Mouse (Mus musculus) left cerebral cortex, postnatal 14 days (tissue): ENCODE results near the gene Hdc. TPM values are rescaled to one million over a fixed set of nuclear protein-coding genes. Genes with fewer than 3 reads are reported as not detected.
A peak's percentile ranks its signal among the peaks of the same experiment; 100 is the strongest.

Experiments
- DNase-seq, 2 experiments: peaks; one replicate each; pipeline ENCODE4 v3.0.0; 2021 to 2022; ENCODE audit warnings: low spot score in 2 of 2, mixed read lengths in 1 of 2
- intact Hi-C: fragments of 180-260 bp; cut with DNase I; formaldehyde crosslinking; loops from one replicate; pipeline ENCODE4 v1.15.1; 2025
- total RNA-seq, 2 experiments: library from RNA; stranded (reverse); gene quantifications; 2 replicates each; pipeline ENCODE4 v1.2.3; 2021

Gene Hdc
- total RNA-seq, 2 experiments from 2014 or later, result 0.36 to 0.59 TPM

DNA sequence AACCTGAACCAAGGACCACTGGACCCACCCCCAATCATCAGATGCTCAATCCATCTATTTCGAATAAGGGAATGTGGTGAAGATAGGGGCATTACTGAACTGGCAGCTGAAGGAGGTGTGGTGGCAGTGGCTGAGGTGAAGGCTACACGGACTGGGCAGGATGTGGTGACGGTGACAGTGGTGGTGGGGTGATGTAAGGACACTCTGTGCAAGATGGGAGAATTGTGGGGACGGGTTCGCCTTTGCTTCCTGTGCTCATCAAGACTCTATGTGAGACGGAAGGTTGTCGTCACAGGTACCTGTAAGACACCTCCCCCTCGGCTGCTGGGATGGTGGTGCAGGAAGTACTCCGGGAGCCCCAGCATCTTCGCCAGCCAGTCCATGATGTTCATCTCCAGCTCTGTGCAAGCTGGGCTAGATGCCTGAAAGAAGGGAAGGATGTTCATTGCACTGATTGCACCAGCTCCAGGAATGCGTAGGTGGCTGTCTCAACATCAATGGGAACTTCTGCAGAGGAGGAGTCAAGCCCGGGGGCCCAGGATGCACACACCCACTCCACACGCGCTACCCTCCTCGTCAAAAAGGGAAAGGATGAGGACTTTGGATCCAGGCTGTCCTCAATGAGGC, 12.9 kb downstream of the Hdc start:
- intact Hi-C loops, result no loop called here
- peak in 1 of 2 experiments; percentile 13 for DNase-seq

DNA sequence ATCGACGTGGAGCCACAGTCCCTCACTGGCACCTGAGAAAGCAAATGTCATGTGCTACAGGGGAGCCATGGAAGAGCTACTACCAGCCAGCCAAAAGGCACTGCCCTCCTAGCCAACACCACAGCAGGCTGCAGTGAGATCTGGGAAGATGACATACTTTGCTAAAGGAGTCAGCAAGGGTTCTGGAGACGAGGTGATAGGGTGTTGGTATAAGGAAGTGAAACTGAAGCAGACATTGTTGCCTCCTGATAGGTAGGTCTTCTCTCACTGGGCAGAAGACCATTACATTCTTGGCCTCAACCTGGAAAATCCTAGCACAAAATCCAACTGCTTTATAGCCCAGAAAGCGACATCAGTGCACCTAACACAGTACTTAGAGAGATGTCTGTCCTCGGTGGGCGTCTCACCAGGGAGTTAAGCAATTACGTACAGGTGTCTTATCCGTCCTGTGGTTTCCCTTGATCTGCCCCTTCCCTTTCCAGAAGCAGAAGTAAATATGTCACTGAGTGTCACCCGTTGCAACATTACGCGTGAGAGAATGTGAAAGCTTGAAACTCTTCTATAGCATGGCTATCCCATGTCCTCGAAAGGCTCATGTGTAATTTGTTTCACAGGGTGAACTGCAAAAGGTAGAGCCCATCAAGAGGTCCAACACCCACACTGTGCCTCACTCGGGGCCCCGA, 17.0 kb downstream of the Hdc start:
- DNase-seq, result no peak
- intact Hi-C loops, result no loop called here

DNA sequence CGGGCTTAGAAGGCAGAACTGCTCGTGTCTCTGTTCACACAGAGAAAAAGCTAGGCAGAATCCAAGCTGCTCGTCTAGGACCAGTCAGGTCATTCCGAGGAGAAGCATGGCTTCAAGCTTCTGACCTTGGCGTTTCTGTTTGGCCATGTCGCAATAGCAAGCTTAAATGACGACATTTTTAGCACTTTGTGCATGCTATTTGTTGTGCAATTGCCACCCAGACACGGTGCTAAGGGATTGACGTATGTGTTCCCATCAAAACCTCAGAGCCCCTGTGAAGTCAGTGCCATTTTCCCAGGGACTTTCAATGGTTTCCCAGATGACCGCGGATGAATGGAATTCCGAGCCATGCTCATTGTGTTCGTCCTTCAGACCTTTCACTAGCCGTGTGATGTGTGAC, 18.6 kb downstream of the Hdc start:
- intact Hi-C loops, result no loop called here
- DNase-seq, result no peak

DNA sequence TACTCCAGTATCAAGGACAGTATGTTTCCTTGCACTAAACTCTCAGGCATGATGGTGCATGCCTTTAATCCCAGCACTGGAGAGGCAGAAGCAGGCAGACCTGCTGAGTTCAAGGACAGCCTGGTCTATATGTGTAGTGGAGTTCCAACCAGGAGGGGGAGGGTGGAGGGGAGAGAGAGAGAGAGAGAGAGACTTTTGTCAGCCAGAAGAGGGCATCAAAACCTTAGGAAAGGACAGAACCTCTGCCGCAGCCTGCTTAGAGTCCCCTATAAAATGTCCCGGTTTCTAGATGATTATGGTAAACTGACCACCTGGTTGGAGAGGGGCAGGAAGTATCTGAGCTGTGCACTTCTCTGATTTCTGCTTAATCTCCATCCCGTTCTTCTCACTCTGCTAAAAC, 20.1 kb downstream of the Hdc start:
- DNase-seq, result no peak
- intact Hi-C loops, result loop anchor here (5.0 to 10.0 kb wide), 3 partner anchors 48 to 196 kb away; no protein-coding TSS in a partner anchor

DNA sequence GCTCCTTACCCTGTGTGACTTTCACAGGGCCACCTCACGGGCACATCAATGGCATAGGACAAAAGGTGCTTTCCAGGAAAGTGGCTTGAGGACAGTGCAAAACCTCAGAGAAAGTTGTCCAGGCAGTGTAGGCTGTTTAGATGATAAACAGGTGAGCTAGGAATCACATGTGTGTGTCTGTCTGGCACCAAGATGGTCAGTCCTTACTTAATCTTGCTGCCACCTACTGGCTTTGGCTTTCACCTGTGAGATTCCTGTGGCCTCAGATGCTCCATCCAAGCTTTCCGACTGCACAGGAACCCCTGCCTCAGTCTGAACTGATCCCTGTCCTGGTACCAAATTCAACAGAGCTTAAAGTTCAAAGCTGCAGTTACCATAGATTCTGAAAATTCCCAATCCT, 20.7 kb downstream of the Hdc start:
- DNase-seq, result no peak
- intact Hi-C loops, result loop anchor here (5.0 to 10.0 kb wide), 3 partner anchors 49 to 196 kb away; no protein-coding TSS in a partner anchor

DNA sequence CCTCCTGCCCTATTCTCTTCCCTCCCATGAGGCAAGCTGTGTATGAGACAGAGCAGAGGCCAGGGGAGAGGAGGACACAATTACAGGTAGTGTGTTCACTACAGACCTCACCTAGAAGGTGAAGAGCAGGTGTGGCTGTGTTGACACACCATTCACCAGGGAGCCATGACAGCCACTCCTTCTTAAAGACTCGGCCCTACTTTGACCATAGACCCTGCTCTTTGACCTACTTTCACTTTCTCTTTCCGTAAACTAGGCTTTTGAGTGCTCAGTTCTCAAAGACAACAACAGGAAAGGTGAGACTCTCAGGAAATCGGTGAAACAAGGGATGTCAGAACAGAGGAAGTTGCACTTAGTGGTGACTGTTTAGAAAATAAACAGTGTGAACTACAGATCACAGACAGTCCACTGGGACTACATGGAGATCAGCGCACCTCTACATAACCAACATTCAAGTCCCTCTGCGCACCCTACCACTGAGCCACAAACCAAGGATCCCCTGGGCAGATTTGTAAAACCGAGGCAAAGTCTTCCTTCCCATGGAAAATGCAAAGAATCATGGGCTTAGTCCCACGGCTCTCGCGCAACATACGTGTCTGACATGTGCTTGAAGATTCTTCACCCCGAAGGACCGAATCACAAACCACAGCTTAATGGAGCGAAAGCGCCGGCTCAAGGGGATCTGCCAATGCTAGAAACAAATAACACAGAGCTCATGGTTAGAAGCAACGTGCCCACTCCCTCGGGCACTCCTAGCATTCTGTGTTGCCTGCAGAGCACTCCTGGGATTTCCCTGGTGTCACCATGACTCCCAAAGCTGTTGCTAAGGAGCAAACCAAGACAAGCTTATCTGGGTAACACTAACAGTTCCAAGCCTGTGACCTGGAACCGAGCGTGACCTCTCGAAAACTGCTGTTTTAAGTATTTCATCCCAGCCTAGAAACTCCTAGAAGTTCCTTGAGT, 21.5 kb downstream of the Hdc start:
- peak; percentile 8 to 44 for DNase-seq
- intact Hi-C loops, result loop anchor here (5.0 to 10.0 kb wide), 3 partner anchors 50 to 197 kb away; no protein-coding TSS in a partner anchor

DNA sequence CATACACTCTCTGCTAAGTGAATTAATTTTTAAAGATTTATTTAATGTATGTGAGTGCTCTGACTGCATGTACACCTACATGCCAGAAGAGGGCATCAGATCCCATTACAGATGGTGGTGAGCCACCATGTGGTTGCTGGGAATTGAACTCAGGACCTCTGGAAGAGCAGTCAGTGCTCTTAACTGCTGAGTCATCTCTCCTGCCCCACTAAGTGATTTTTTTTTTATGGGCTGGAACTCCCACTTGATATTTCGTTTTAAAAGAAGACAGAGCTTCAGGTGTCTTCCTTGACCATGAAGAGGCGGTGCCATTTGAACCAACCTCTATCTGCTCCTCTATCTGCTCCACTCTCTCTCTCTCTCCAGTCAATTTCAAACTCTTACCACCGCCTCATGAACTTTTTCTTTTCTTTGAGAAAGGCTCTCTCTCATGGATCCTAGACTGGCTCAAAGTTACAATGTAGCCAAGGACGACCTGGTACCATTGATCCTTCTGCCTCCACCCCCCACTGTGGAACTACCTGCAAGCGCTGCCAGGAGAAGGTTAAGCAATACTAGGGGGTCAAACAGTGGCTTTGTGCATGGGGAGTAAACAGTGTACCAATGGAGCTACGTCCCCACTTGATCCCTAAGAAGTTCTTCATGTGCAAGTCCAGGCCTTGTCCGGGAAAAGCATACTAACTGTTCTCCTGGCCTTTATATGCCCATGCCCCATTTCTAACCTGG, 22.6 kb downstream of the Hdc start:
- no peak for DNase-seq

DNA sequence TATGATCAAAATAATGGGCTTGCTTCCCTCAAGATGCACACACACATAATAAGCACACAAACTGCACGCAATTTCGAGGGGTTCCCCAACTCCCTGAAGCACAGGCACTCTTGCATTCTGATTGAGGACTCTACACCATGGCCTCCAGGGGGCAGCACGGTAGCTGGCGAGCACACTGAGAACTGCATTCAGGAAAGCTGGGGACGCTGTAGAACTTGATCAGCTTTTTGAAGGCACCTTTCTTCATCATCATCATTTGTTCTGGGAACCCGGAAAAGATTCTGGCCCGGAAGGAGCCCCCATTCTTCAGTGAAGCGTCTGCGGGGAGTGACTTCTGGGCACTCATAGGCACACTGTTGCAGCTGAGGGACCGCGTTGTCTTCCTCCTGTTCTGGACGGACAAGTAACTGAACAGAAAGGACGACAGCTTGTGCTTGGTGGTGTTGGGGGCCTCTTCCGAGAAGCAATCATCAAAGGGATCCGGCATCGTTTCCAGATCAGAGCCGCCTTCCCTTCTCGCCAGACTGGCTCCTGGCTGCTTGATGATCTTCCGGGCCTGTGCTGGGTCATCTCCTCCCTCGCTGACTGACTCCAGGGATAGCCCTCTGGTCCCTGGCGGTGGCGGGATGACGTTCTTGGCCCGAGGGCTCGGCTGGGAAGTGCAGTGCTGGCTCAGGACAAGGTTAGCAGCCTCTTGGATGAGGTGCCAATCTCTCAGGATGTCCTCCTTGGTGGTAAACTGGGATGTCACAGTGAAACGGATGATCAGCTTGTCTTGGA, 25.1 kb downstream of the Hdc start:
- intact Hi-C loops, result loop anchor here (10.0 kb wide), 1 partner anchor 201 kb away; no protein-coding TSS in a partner anchor

More for the DNA sequence above, 22.6 kb downstream of the Hdc start:
- intact Hi-C loops, result loop anchor here (5.0 to 10.0 kb wide), 3 partner anchors 51 to 198 kb away; no protein-coding TSS in a partner anchor

DNA sequence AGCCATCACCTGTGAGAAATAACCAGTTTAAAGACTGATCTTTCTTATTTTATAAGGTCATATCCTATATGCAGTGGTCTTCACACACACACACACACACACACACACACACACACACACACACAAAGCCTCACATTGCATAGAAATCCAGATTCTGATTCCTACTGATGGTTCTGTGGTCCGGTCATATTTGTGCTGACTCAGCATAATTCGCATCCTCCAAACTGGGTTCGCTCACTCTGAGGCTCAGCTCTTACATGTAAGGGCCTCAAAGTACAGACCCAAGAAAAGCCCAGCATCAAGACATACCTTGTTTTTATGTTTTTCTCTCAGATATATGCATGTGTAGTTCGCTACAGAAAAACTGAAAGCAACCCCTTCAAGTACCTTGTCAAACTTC, 27.8 kb downstream of the Hdc start:
- DNase-seq, result no peak
- intact Hi-C loops, result loop anchor here (10.0 kb wide), 1 partner anchor 203 kb away; no protein-coding TSS in a partner anchor

More for the DNA sequence above, 25.1 kb downstream of the Hdc start:
- peak; percentile 34 to 60 for DNase-seq

DNA sequence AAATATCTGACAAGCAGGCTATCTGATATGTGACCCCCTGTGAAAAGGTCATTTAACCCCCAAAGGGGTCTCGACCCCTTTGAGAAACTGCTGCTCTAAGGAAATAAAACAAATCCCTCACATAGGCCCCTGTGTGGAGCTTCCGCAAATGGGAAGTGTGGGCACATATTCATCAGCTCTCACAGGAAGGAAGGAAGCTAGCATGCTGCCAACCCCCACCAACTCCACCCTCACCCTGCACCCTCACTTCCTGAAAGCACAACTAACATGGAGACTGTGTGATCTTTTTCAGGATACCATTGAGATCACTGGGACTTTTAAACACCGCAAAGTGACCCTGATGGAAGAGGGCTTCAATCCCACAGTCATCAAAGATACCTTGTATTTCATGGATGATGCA, 31.6 kb downstream of the Hdc start:
- DNase-seq, result no peak
- intact Hi-C loops, result no loop called here

DNA sequence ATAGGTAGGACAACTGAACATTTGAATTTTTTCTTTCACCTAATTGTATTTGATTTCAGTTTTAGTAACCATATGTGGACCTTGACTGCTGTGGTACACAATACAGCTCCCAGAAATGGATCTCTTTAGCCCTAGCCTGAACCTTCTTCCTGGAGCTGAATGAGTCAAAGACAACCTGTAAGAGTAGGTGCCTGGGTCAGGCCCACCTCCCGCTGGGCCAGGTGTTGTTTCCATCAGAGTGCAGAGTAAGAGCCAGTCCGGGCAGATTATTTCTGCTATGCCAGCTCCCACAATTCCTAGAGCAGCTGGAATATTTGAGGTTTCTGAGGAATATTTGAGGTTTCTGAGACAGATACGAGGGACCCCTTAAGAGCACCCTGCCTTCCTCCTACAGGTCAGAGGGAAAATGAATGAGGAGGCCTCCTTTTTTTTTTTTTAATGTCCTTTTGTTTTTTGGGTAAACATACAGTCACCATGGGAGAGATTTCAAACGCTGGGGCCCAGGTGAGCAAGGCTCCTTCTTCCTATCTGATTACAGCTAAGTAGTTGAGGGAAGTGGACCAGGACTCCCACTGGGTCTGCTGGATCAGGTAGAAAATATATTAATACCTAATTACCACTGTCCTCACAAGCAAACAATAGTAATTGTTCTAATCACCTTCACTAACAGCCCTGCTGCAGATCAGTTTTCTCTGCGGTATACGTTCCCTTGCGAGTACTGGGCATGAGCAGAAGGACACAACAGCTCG, 34.3 kb downstream of the Hdc start:
- DNase-seq, result no peak
- intact Hi-C loops, result no loop called here

DNA sequence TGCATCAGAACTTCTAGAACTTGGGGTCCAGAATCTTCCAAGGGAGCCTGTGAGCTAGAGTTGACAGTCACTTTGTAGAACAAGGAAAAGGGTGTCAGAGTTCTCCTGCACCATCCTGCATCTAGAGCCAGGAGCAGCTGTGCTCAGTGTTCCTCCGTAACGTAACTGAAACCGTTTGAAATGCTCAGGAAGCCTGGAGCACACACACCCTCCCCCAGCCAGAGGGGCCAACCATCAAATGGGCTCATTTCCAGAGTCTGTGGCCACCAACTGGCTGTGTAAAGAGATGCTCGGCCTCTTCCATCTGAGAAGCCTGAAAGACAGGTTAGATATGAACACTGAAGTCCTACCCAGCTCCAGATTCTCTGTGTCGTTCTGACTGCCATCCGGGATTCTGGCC, 35.1 kb downstream of the Hdc start:
- no peak for DNase-seq
- intact Hi-C loops, result no loop called here

DNA sequence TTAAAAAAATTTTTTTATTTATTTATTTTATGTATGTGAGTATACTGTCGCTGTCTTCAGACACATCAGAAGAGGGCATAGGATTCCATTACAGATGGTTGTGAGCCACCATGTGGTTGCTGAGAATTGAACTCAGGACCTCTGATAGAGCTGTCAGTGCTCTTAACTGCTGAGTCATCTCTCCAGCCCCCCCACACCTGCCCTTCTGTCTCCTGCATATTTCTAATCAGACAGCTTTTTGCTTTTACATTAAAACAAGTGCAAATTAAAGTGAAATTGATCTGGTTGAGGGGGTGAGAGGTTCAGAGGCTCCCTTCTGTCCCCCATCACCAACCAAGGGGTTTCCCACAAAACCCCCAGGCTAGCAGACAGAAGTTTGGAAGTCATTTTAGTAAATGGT, 39.8 kb downstream of the Hdc start:
- no peak for DNase-seq
- intact Hi-C loops, result no loop called here

DNA sequence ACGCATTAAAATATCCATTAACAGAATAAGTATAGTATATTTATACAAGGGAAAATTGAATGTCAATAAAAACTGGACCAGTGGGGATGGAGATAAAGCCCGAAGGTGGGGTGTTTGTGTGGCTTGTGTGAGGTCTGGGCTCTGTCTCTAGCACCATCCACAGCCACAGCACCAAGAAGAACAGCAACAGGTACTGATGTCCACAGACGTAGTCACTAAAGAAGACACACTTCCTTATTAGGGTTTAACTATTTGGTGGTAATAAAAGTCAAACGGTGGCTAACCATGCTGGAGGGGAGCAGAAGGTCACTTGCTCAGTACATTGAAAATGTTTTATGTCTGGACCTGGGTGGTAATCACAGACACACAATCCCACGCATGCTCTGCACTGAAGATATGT, 41.7 kb downstream of the Hdc start:
- intact Hi-C loops, result no loop called here
- DNase-seq, result no peak

DNA sequence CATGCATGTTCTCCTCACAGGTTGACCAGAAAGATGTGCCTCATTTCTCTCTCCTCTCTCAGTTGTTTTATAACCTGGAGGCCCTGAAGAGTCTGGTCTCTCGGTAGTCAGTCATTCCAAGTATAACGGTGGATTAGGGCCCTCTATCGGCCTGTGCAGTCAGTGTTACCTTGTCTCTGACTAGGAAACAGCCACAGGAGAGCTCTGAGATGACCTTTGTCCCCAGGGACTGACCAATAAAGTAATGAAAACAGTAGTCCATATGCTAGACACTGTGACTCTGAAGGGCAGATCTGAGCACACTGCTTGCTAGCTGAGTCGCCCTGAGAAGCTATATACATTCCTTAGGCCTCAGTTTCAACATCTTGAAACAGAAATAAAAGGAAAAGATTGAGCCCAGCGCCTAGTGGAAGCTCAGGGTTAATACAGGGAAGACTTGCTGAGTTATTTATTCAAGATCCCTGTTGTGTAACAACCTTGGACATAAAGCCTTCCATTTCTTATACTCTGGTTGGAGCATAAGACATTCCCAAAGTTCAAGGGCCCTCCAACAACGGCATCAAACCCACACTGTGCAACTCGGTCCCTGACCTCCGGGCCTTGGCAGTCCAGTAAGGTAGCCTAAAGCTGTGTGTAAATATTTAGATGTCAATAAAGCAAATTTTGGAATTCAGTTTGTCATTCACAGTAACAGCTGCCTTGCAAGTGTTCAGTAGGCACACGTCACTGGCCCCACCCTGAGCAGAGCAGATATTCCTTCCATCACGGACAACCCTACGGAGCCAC, 43.5 kb downstream of the Hdc start:
- DNase-seq, result no peak
- intact Hi-C loops, result no loop called here

DNA sequence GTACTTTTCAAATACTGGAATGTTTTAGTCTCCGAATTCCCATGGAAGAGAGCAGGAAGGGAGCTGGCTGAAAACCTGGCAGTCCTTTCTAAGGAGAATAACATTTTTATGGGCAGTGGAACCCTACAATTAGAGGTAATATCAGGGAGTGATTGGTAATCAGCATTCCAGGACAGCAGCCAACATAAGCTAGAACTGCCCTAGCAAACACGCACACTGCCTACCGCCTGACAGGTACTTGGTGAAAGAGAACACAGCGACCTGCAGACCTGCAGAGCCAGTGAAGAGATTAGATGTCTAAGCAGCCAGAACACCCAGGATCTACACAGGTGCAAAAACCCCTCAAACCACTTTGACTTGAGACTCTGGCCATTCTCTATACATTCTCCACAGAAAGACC, 46.4 kb downstream of the Hdc start:
- intact Hi-C loops, result no loop called here
- DNase-seq, result no peak

DNA sequence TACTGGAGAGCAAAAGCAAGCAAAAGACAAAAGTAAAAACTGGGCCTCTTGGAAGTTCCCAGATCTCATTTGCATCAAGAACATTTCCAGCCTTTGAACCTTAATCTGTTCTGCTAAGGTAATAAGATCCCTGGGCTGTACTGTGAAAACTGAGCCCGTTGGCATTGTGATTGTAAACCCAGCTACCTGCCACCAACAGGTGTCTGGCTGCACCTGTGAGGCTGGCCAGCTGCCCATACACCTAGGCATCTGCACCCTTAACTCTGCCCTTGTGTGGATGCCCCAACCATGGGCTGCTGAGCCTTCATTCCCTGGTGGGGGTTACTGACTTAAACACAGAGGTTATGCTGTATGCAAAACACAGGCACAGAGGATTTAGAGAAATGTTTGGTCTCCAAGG, 46.9 kb downstream of the Hdc start:
- intact Hi-C loops, result no loop called here
- no peak for DNase-seq
